Mouse (Mus musculus): ENCODE measurements around the gene Sit1. TPM values are rescaled to one million over a fixed set of nuclear protein-coding genes. Genes with fewer than 3 reads are reported as not detected.

The Sit1 gene
- polyA plus RNA-seq, 1 experiment from 2014 or later = not detected

- no peak for ATAC-seq
- no peak overlapping the region for H3K4me2 ChIP-seq (replicated peaks; ENCODE audit: low read depth)
- TF ChIP-seq CTCF (IDR thresholded peaks at IDR 0.05; ENCODE audit: low read depth) = no peak
- peaks cover 3% of the 10 kb centered on the region; the same call in 1 of the 2 replicates for H3K4me1 ChIP-seq (replicated peaks; ENCODE audit: control insufficient read depth, insufficient read depth, low read length)
- no peaks in the 10 kb centered on the region for H3K9me3 ChIP-seq (ENCODE audit: control insufficient read depth)
- H3K4me3 ChIP-seq (ENCODE audit: low read depth, low read length) = no peak overlapping the region
- no peak overlapping the region for H3K9ac ChIP-seq (ENCODE audit: low read depth, low read length)
- H3K36me3 ChIP-seq (ENCODE audit: control insufficient read depth, insufficient read depth) = peaks cover 6% of the 10 kb centered on the region; the same call in 1 of the 2 replicates
- no peaks in the 10 kb centered on the region for H3K27me3 ChIP-seq (replicated peaks; ENCODE audit: control insufficient read depth, insufficient read depth, low read length)
- no peak overlapping the region for H3K27ac ChIP-seq (ENCODE audit: low read depth, low read length)
- WGBS = 92% methylated on average over 8 of the region's 8 CpGs
Measured at GRCm38 (mm10) chr4:43497405-43497804, 13.9 kb upstream of the Sit1 start.

GRCm38 (mm10) chr4:43496587-43496986, 13.1 kb upstream of the Sit1 start:
- Histone ChIP-seq H3K36me3 (ENCODE audit: control insufficient read depth, insufficient read depth) (peaks cover 6% of the 10 kb centered on the region; the same call in 1 of the 2 replicates), H3K4me1 (replicated peaks; ENCODE audit: control insufficient read depth, insufficient read depth, low read length) (peaks cover 3% of the 10 kb centered on the region; the same call in 1 of the 2 replicates), H3K4me2 (replicated peaks; ENCODE audit: low read depth) (no peak overlapping the region), H3K4me3 (ENCODE audit: low read depth, low read length) (no peak overlapping the region), H3K27me3 (replicated peaks; ENCODE audit: control insufficient read depth, insufficient read depth, low read length) (no peaks in the 10 kb centered on the region), H3K9me3 (ENCODE audit: control insufficient read depth) (no peaks in the 10 kb centered on the region), H3K27ac (ENCODE audit: low read depth, low read length) (no peak overlapping the region), H3K9ac (ENCODE audit: low read depth, low read length) (no peak overlapping the region)
- ATAC-seq = no peak
- 68% methylated on average over 6 of the region's 6 CpGs for WGBS
- no peak for TF ChIP-seq CTCF (IDR thresholded peaks at IDR 0.05; ENCODE audit: low read depth)

- WGBS = 1% methylated on average over 9 of the region's 9 CpGs
- Histone ChIP-seq H3K4me2 (replicated peaks; ENCODE audit: low read depth) (peak overlapping the region; percentile 82), H3K4me3 (ENCODE audit: low read depth, low read length) (peak overlapping the region; percentile 70), H3K9me3 (ENCODE audit: control insufficient read depth) (no peaks in the 10 kb centered on the region), H3K9ac (ENCODE audit: low read depth, low read length) (peak overlapping the region; percentile 65), H3K27me3 (replicated peaks; ENCODE audit: control insufficient read depth, insufficient read depth, low read length) (no peaks in the 10 kb centered on the region), H3K36me3 (ENCODE audit: control insufficient read depth, insufficient read depth) (peaks cover 6% of the 10 kb centered on the region; the same call in 1 of the 2 replicates), H3K4me1 (replicated peaks; ENCODE audit: control insufficient read depth, insufficient read depth, low read length) (peaks cover 3% of the 10 kb centered on the region; the same call in 1 of the 2 replicates), H3K27ac (ENCODE audit: low read depth, low read length) (peak overlapping the region; percentile 71)
- TF ChIP-seq CTCF (IDR thresholded peaks at IDR 0.05; ENCODE audit: low read depth) = no peak
- ATAC-seq = no peak
Measured at GRCm38 (mm10) chr4:43493846-43494240, 10.3 kb upstream of the Sit1 start.

- Histone ChIP-seq H3K27me3 (replicated peaks; ENCODE audit: control insufficient read depth, insufficient read depth, low read length) (no peaks in the 10 kb centered on the region), H3K9me3 (ENCODE audit: control insufficient read depth) (no peaks in the 10 kb centered on the region), H3K9ac (ENCODE audit: low read depth, low read length) (peak overlapping the region; percentile 65), H3K27ac (ENCODE audit: low read depth, low read length) (peak overlapping the region; percentile 72), H3K4me3 (ENCODE audit: low read depth, low read length) (peak overlapping the region; percentile 70), H3K4me1 (replicated peaks; ENCODE audit: control insufficient read depth, insufficient read depth, low read length) (peaks cover 3% of the 10 kb centered on the region; the same call in 1 of the 2 replicates), H3K4me2 (replicated peaks; ENCODE audit: low read depth) (peak overlapping the region; percentile 82), H3K36me3 (ENCODE audit: control insufficient read depth, insufficient read depth) (peaks cover 6% of the 10 kb centered on the region; the same call in 1 of the 2 replicates)
- TF ChIP-seq CTCF (IDR thresholded peaks at IDR 0.05; ENCODE audit: low read depth) = peak; percentile 45; the same call in 1 of the 2 replicates
- peak; percentile 84 for ATAC-seq
- WGBS = under 1% methylated on average over 47 of the region's 47 CpGs
Measured at GRCm38 (mm10) chr4:43493186-43493845, 9.8 kb upstream of the Sit1 start.

- Histone ChIP-seq H3K36me3 (ENCODE audit: control insufficient read depth, insufficient read depth) (peaks cover 5% of the 10 kb centered on the region; the same call in 1 of the 2 replicates), H3K4me2 (replicated peaks; ENCODE audit: low read depth) (peak within 1 kb of the TSS; percentile 82)
- under 1% methylated on average over 25 of the region's 25 CpGs for WGBS
Measured at GRCm38 (mm10) chr4:43492821-43493185, 9.3 kb upstream of the Sit1 start, which contains the start of gene Ccdc107. Gene Ccdc107, plus strand, starts transcription at chr4:43492900.

GRCm38 (mm10) chr4:43492101-43492820, 8.7 kb upstream of the Sit1 start:
- Histone ChIP-seq H3K27me3 (replicated peaks; ENCODE audit: control insufficient read depth, insufficient read depth, low read length) (no peaks in the 10 kb centered on the region), H3K9me3 (ENCODE audit: control insufficient read depth) (no peaks in the 10 kb centered on the region), H3K4me3 (ENCODE audit: low read depth, low read length) (peak overlapping the region; percentile 70), H3K27ac (ENCODE audit: low read depth, low read length) (peak overlapping the region; percentile 72; the same call in 1 of the 2 replicates), H3K4me1 (replicated peaks; ENCODE audit: control insufficient read depth, insufficient read depth, low read length) (peaks cover 3% of the 10 kb centered on the region; the same call in 1 of the 2 replicates), H3K4me2 (replicated peaks; ENCODE audit: low read depth) (peak overlapping the region; percentile 82), H3K9ac (ENCODE audit: low read depth, low read length) (no peak overlapping the region), H3K36me3 (ENCODE audit: control insufficient read depth, insufficient read depth) (no peaks in the 10 kb centered on the region; the same call in 1 of the 2 replicates)
- no peak for TF ChIP-seq CTCF (IDR thresholded peaks at IDR 0.05; ENCODE audit: low read depth)
- WGBS = 32% methylated on average over 12 of the region's 12 CpGs
- no peak for ATAC-seq

More at GRCm38 (mm10) chr4:43492821-43493185, 9.3 kb upstream of the Sit1 start, which contains the start of gene Ccdc107:
- no peak for TF ChIP-seq CTCF (IDR thresholded peaks at IDR 0.05; ENCODE audit: low read depth)
- Histone ChIP-seq H3K4me1 (replicated peaks; ENCODE audit: control insufficient read depth, insufficient read depth, low read length) (peaks cover 3% of the 10 kb centered on the region; the same call in 1 of the 2 replicates), H3K9me3 (ENCODE audit: control insufficient read depth) (no peaks in the 10 kb centered on the region), H3K27ac (ENCODE audit: low read depth, low read length) (peak within 1 kb of the TSS; percentile 72), H3K4me3 (ENCODE audit: low read depth, low read length) (peak within 1 kb of the TSS; percentile 70), H3K9ac (ENCODE audit: low read depth, low read length) (peak within 1 kb of the TSS; percentile 65), H3K27me3 (replicated peaks; ENCODE audit: control insufficient read depth, insufficient read depth, low read length) (no peaks in the 10 kb centered on the region)
- ATAC-seq = peak; percentile 94

Measured in intestine, postnatal 0 days (tissue).